Mouse (Mus musculus) C2C12 (cell line): ENCODE measurements around the gene Uso1.
A peak's percentile ranks its signal among the peaks of the same experiment; 100 is the strongest.

ENCODE experiments used
- CEBPB ChIP-seq: IDR thresholded peaks from one replicate; pipeline ENCODE4 v1.6.1; 2011; ENCODE audit warnings: low read depth, mild to moderate bottlenecking, control low read depth, moderate library complexity
- CTCF ChIP-seq: IDR thresholded peaks from one replicate; pipeline ENCODE4 v1.5.1; 2011; ENCODE audit not compliant: control insufficient read depth, insufficient read depth, insufficient read length
- MAX ChIP-seq: IDR thresholded peaks from one replicate; pipeline ENCODE4 v1.6.1; 2011; ENCODE audit warnings: mild to moderate bottlenecking, control low read depth
- MYOD1 ChIP-seq: IDR thresholded peaks from one replicate; pipeline ENCODE4 v1.6.1; 2011; ENCODE audit warnings: low read depth; ENCODE audit not compliant: control insufficient read depth, insufficient read length

- TF ChIP-seq CTCF (no peak), MYOD1 (peak; percentile 16), CEBPB (peak; percentile 64), MAX (no peak)
These were observed 82.1 kb downstream of the Uso1 start for GRCm38 (mm10) chr5:92219826-92220225.
